Mouse (Mus musculus) small intestine, adult 2 months (tissue): Measurements from ENCODE around the gene Cep70.

Experiments used
- CTCF ChIP-seq: fragments of 200-500 bp; IDR thresholded peaks from 2 replicates; pipeline ENCODE4 v1.5.1; 2012; ENCODE audit warnings: low read depth, mild to moderate bottlenecking, control low read depth, inconsistent platforms, low read length, moderate library complexity, mixed read lengths; ENCODE audit not compliant: insufficient replicate concordance, insufficient read length; ENCODE audit errors: extremely low read depth
- POLR2A ChIP-seq: fragments of 200-500 bp; IDR thresholded peaks from 2 replicates; pipeline ENCODE4 v1.6.1; 2012; ENCODE audit warnings: low read depth, mild to moderate bottlenecking, control low read depth, inconsistent platforms, low read length, moderate library complexity

GRCm38 (mm10) chr9:99240571-99240970 lies 2.6 kb upstream of the Cep70 start:
- no peak for TF ChIP-seq POLR2A
- TF ChIP-seq CTCF: no peak
